In the genomic region with DNA sequence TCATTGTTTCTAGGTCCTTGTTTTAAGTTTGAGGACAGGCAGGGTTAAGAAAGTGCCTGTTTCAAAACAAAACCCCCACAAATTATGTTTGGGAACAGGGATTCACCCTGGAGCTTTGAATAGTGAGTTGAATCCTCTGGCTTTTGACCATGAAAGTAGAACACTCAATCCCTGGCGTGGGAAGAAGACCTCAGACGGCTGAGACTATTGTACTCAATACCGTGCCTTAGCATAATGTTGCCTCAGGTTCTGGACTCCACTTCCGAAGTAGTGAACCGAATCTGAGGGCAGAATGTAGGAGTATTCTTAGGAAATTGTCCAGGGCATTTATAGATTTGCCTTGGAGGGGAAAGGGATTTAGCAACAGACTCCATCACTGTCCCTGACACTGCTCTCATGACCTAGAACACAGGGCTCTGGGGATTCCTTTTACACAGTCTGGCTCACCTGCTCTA, we compare ENCODE assay signal across 8 mouse cellular contexts. TPM values are rescaled to one million over a fixed set of nuclear protein-coding genes. Genes with fewer than 3 reads are reported as not detected.
DNase-seq lines count a peak whose midpoint lies in the region; ATAC-seq and TF ChIP-seq lines count a peak whose summit lies in the region.

No protein-coding gene starts in this region.

- 48% methylated on average over 5 of the region's 5 CpGs for WGBS in heart, embryonic 11.5 days (ENCODE audit: insufficient replicate concordance)
- WGBS in forebrain, embryonic 16.5 days, result 37% methylated on average over 5 of the region's 5 CpGs
- 33% methylated on average over 5 of the region's 5 CpGs for WGBS in liver, embryonic 15.5 days (ENCODE audit: insufficient replicate concordance)

- no peak for TF ChIP-seq CTCF in E14TG2a.4 (conservative IDR thresholded peaks at IDR 0.05; ENCODE audit: low read length)

- no peak for DNase-seq in heart, postnatal 25 days (ENCODE audit: low spot score)
- DNase-seq in thymus, postnatal 10 days (ENCODE audit: low spot score in 2 of 2), result no peak
- DNase-seq in frontal cortex, adult 2 months (ENCODE audit: extremely low spot score in 1 of 2, low spot score in 1 of 2), result no peak
- no peak for DNase-seq in gastrocnemius, postnatal 4 days (ENCODE audit: low spot score in 2 of 2)

- H3K9me3 ChIP-seq in heart, embryonic 11.5 days (replicated peaks; ENCODE audit: control insufficient read depth, low read length), result no peaks in the 10 kb centered on the region
- no peaks in the 10 kb centered on the region for H3K9me3 ChIP-seq in E14TG2a.4 (ENCODE audit: low read length)
- no peaks in the 10 kb centered on the region for H3K9me3 ChIP-seq in forebrain, embryonic 16.5 days (ENCODE audit: control insufficient read depth, low read length)
- no peaks in the 10 kb centered on the region for H3K9me3 ChIP-seq in liver, embryonic 15.5 days (replicated peaks)

- peaks cover 26% of the 10 kb centered on the region for H3K4me1 ChIP-seq in heart, embryonic 11.5 days (ENCODE audit: control insufficient read depth, insufficient read depth, low read length)
- H3K4me1 ChIP-seq in E14TG2a.4 (replicated peaks; ENCODE audit: low read depth, low read length), result peaks cover 23% of the 10 kb centered on the region
- peaks cover 16% of the 10 kb centered on the region for H3K4me1 ChIP-seq in forebrain, embryonic 16.5 days (replicated peaks; ENCODE audit: control insufficient read depth, insufficient read depth, low read length)
- H3K4me1 ChIP-seq in liver, embryonic 15.5 days (replicated peaks), result peaks cover 48% of the 10 kb centered on the region

- no peaks in the 10 kb centered on the region for H3K36me3 ChIP-seq in heart, embryonic 11.5 days (ENCODE audit: control insufficient read depth, insufficient read depth, low read length)
- H3K36me3 ChIP-seq in E14TG2a.4 (ENCODE audit: insufficient read depth, low read length), result no peaks in the 10 kb centered on the region
- H3K36me3 ChIP-seq in forebrain, embryonic 16.5 days (ENCODE audit: control insufficient read depth, insufficient read depth), result no peaks in the 10 kb centered on the region
- peaks cover 5% of the 10 kb centered on the region for H3K36me3 ChIP-seq in liver, embryonic 15.5 days (replicated peaks)

- H3K27me3 ChIP-seq in heart, embryonic 11.5 days (ENCODE audit: control insufficient read depth, insufficient read depth, low read length), result no peaks in the 10 kb centered on the region
- no peaks in the 10 kb centered on the region for H3K27me3 ChIP-seq in E14TG2a.4 (ENCODE audit: insufficient read depth, low read length)
- H3K27me3 ChIP-seq in forebrain, embryonic 16.5 days (replicated peaks; ENCODE audit: control insufficient read depth, insufficient read depth, low read length), result no peaks in the 10 kb centered on the region
- no peaks in the 10 kb centered on the region for H3K27me3 ChIP-seq in liver, embryonic 15.5 days

- peak overlapping the region; percentile 71 for H3K4me3 ChIP-seq in heart, embryonic 11.5 days (ENCODE audit: low read depth, low read length)
- H3K4me3 ChIP-seq in E14TG2a.4 (replicated peaks; ENCODE audit: low read length), result peak overlapping the region; percentile 94
- peak overlapping the region; percentile 81 for H3K4me3 ChIP-seq in forebrain, embryonic 16.5 days (replicated peaks; ENCODE audit: low read length)
- H3K4me3 ChIP-seq in liver, embryonic 15.5 days (replicated peaks), result peak overlapping the region; percentile 97

- intact Hi-C loops in heart, postnatal 25 days (cut with DNase I), result loop anchor here (2.0 to 10.0 kb wide), 2 partner anchors 40 to 120 kb away; a partner anchor contains a TSS

- no peak overlapping the region for H3K27ac ChIP-seq in heart, embryonic 11.5 days (ENCODE audit: low read depth, low read length)
- H3K27ac ChIP-seq in forebrain, embryonic 16.5 days (ENCODE audit: low read length), result peak overlapping the region; percentile 58; the same call in 1 of the 2 replicates
- no peak overlapping the region for H3K27ac ChIP-seq in liver, embryonic 15.5 days (replicated peaks)

- H3K9ac ChIP-seq in heart, embryonic 11.5 days (ENCODE audit: low read depth, low read length), result peak overlapping the region; percentile 78; the same call in 1 of the 2 replicates
- peak overlapping the region; percentile 94; the same call in 1 of the 2 replicates for H3K9ac ChIP-seq in forebrain, embryonic 16.5 days (replicated peaks; ENCODE audit: low read depth, low read length)
- H3K9ac ChIP-seq in liver, embryonic 15.5 days, result 0 out of 2 replicates have a peak overlapping the region, but pooled peaks have one; percentile 84

- H3K4me2 ChIP-seq in heart, embryonic 11.5 days, result peak overlapping the region; percentile 87
- H3K4me2 ChIP-seq in forebrain, embryonic 16.5 days (ENCODE audit: low read length), result peak overlapping the region; percentile 76
- H3K4me2 ChIP-seq in liver, embryonic 15.5 days, result peak overlapping the region; percentile 92

- no peak for ATAC-seq in heart, embryonic 11.5 days (replicated peaks; ENCODE audit: insufficient number of reproducible peaks, low FRiP score, low TSS enrichment)
- ATAC-seq in forebrain, embryonic 16.5 days, result 0 out of 2 replicates have a peak, but pooled peaks have one; percentile 2
- ATAC-seq in liver, embryonic 15.5 days (ENCODE audit: insufficient read depth), result no peak

RNA-seq across cellular contexts. Expression of a gene that starts 0.3 kb away (rescaled TPM):
- 16.0 and 18.2 TPM in 2 replicates for polyA plus RNA-seq in heart, embryonic 11.5 days (2014; fragmentation: Nextera tagmentation; extraction: Ambion mirVana)
- total RNA-seq in heart, postnatal 25 days (2021), result 1 to 10 TPM; 8.1 to 8.7 TPM
- polyA plus RNA-seq in forebrain, embryonic 16.5 days (2015; fragmentation: Nextera tagmentation; extraction: Ambion mirVana), result 18.3 and 21.6 TPM in 2 replicates
- 8.8 and 8.9 TPM in 2 replicates for polyA plus RNA-seq in liver, embryonic 15.5 days (2015; fragmentation: Nextera tagmentation; extraction: Ambion mirVana)
- polyA plus RNA-seq in frontal cortex, adult 2 months (2012; rRNA removed), result 32.6 and 33.3 TPM in 2 replicates
- total RNA-seq in gastrocnemius, postnatal 4 days (2021), result 10 to 100 TPM; 13.0 to 15.7 TPM

RNA-seq across cellular contexts. Expression of a gene that starts 54.0 kb away (rescaled TPM):
- polyA plus RNA-seq in heart, embryonic 11.5 days (2014; fragmentation: Nextera tagmentation; extraction: Ambion mirVana), result 1.8 and 2.0 TPM in 2 replicates
- 10 to 100 TPM; 11.1 to 16.9 TPM for total RNA-seq in heart, postnatal 25 days (2021)
- polyA plus RNA-seq in forebrain, embryonic 16.5 days (2015; fragmentation: Nextera tagmentation; extraction: Ambion mirVana), result 0.46 and 0.90 TPM in 2 replicates
- polyA plus RNA-seq in liver, embryonic 15.5 days (2015; fragmentation: Nextera tagmentation; extraction: Ambion mirVana), result 1.1 and 1.6 TPM in 2 replicates
- 2.3 and 3.3 TPM in 2 replicates for polyA plus RNA-seq in frontal cortex, adult 2 months (2012; rRNA removed)
- 100 to 1,000 TPM; 154 to 180 TPM for total RNA-seq in gastrocnemius, postnatal 4 days (2021)
